Mouse (Mus musculus): ENCODE data around the gene Klhl10.

DNA sequence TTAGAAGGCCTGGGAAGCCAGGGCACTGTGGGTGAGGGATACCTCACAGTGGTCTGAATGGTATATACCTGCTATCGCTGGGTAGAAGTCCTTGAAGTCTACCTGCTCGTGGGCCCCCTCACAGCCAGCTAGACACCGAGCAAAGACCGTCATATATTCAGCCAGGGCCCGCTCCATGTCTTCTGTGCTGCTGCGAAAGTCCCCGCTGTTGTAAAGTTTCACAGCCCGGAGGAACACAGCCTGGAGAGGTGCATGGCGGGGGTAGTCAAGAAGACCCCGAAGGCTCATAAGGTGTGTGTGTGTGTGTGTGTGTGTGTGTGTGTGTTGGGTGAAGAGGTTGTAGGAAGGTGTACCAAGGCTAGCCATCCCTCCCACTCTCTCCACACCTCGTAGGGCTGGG lies 28.2 kb upstream of the Klhl10 start:
- TF ChIP-seq POLR2A (IDR thresholded peaks at IDR 0.05; ENCODE audit: insufficient read depth, low read depth, low read length) = no peak
- no peak for TF ChIP-seq CTCF (IDR thresholded peaks at IDR 0.05; ENCODE audit: insufficient read depth, low read depth, low read length)

Data from olfactory bulb, adult 2 months (tissue).